Mouse (Mus musculus): ENCODE measurements at regions not wholly inside any gene's neighbourhood (a gene's known extent, or its start where the extent isn't known, plus 50 kb on each side); places are given as distances from the start of the nearest gene placed in this dataset.

DNA sequence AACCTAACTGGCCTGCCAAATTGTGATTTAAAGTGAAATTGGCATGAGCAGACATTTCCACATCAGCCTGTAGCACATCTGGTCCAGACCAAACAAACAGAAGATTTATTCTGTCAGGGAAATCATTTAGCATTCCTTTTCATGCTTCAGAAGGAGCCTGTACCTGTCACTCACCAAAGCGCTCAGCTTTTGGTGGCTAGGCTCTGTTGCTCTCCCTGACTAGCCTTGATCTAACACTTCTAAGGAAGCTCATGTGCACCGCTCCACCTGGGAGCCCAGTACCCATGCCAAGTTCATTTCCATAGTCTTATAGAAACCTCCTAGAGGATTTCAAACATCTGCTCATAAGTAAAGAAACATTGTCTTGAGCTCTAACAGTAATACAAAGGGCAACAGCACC lies 253.8 kb upstream of the Tfap2d start:
- intact Hi-C loops (cut with DNase I): no loop called here
- no peak for DNase-seq

DNA sequence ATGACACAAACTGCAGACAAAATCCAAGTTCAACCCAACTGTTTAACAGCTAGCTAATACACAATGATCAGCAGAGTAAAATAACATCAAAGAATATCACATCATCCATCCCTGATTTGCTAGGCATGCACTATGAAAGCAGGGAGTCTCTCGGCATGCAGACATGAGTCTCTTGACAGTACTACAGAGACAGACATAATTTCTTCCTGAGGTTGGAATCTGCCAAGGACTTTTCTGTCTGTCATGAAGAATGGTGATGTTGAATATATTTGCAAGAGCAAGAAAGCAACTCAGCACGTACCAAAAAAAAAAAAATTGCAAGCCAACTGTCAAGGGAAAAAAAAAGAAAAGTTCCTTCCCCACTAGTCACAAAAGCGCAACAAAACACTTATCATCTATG lies 245.4 kb upstream of the Tfap2d start:
- no peak for DNase-seq
- intact Hi-C loops (cut with DNase I): no loop called here

DNA sequence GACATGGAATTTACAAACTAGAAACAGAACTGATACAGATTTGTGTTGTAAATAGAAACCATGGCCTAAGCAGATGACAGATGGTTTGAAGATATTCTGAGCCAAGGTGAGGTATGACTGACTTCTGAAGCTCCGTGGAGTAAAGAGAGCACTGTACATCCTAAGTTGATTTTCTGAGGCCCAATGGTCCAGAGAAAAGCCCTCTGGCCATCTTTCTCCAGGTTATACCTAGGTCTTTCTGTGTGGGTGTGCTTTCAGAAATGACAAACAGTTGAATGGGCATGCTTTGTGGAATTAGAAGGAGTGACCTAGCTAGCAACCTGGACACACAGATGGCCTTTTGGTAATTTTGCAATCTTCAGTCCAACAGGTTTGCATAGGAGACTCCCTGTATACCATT lies 199.6 kb upstream of the Tfap2d start:
- intact Hi-C loops (cut with DNase I): no loop called here

DNA sequence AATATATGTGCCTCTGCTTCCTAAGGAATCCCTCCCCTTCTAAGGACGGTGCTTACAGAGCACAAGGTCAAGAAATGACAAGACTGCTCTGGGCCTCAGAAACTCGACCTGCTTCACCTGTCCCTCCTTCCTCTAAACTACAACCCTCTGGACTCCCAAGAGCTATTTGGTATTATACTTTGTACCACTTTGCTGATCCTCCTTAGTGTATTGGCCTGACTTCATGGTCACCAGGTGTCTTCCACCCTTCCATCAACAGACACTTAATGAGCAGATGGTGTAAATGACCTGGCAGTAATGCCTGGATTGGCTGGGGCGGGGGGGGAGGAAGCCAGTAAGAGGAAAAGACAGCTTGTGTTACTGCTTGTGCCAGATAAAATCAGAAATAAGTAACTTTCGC lies 199.1 kb upstream of the Tfap2d start:
- DNase-seq: no peak
- intact Hi-C loops (cut with DNase I): no loop called here

More for the DNA sequence above, 199.6 kb upstream of the Tfap2d start:
- DNase-seq: no peak

DNA sequence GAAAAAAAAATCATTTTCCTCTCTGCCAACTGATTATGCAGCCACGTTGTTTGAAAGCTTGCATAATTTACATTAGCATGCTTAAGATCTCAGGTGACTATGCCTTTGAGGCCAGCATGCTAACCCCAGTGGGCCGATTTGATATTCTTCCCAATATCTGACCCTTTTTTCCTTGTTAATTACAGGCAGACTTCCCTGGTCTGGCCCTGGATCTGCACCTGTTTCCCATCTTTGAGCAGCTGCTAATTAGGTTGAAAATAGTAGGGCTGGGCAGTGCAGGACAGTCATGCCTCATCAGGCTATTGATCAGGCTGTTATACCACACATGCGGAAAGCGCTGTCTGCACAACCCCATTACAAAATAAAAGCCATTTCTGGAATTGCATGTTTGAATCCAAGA lies 191.2 kb upstream of the Tfap2d start:
- intact Hi-C loops (cut with DNase I): no loop called here
- DNase-seq: no peak

DNA sequence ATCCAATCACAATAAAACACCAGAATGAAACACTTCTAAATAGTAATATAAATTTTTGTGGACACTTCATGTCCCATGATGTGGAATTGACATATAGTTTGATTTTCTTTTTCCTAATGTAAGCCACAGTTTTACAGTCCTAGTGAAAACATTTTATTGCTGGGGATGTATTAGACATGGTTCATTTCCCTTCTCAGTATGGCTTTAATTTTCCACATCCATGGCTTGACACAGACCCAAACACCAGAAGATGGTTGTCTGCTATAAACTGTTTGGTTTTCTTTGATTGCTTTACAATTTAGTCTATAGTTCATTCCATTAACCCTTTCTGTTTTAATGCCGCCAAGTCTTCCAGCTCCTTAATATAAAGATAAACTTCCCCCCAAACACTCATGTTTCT lies 146.5 kb upstream of the Tfap2d start:
- intact Hi-C loops (cut with DNase I): no loop called here
- no peak for DNase-seq

DNA sequence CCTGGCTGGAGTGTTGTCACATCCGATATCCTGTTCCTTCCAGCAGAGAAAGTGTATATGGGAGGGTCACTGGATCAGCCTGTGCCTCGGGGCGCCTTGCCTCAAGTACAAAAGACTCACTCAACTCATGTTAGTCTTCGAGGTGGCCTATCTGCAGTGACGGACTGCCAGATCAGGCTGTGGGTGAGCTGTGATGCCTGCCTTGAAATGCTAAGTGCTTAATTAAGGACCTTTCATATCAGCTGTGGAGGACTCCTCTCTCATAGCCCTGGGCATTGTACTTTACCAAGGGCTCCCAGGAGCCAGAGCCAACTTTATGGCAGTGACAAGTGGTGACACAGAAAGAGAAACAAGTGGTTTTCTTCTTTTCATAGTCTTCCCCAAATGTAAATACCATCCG lies 145.8 kb upstream of the Tfap2d start:
- intact Hi-C loops (cut with DNase I): no loop called here

DNA sequence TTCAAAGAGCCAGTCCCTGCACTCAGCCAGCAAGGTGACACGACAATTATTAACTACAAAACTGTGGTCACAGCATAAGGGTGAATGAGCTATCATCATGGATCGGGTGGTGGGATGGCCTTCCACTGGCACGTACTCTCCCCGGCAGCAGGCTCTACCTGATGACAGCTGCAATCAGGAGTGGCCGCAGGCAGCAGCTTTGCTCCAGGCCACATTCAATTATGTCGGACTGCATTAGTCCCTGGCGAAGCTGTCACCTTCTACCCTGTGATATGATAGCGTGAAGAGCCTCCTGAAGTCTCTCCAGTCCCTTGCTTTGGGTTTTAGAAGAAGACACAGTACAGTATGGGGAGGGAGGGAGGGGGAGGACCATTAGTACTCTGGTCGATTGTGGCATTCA lies 141.4 kb upstream of the Tfap2d start:
- peak; percentile 18 to 24 for DNase-seq
- intact Hi-C loops (cut with DNase I): no loop called here

More for the DNA sequence above, 145.8 kb upstream of the Tfap2d start:
- DNase-seq: no peak

DNA sequence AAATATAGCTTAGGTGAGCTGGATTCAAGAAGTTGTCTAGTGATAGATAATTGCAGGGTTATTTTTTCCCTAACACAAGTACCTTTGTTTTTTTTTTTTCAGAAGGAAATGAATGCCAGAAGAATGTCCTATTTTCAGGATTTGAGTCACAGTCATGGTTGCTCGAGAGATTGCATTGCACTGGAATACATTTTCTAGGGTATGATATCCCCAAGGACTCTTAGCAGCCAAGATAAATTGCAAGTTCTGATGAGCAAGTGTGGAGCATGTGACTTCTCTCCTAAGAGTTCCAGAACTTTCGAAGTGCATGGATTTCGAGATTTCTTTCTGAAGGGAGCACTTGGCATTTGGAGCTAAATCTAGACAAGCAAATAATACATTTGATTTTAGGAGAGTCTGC lies 140.9 kb upstream of the Tfap2d start:
- no peak for DNase-seq
- intact Hi-C loops (cut with DNase I): no loop called here

DNA sequence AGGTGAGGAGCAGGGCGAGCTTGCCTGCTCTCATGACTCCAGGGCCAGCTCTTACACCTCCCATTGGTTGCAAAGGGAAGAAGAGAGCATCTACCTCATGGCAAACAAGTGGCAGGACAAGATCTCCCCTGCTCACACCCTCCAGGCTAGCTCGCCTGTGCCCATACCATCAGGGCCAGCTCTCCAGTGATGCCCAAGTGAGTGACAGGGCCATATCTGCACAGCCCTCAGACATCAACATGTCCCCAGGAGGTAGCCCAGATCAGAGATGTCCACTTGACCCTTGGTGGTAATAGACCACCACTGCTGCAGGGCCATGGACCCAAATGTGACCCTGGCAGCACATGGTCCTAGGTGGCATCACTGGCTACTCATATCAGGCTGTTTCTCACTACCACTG lies 133.9 kb upstream of the Tfap2d start:
- intact Hi-C loops (cut with DNase I): no loop called here
- no peak for DNase-seq

DNA sequence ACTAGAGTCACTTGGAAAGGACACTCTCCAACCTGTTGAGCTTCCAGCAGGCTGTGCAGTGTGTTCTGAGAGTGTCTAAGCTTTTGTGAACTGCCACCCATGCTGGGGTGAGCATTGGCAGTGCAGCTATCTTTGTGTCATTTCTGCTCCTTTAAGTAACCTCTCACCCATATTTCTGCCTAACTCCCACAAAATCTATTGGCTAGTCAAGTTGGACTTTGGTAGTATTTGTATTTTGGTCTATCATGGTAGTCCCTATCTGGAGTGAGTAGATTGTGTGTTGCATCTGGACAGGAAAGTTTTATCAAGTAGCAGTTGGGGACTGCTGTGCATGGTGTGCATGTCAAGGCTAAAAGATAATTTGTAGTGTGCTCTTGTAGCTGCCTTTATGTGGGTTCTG lies 132.6 kb upstream of the Tfap2d start:
- no peak for DNase-seq
- intact Hi-C loops (cut with DNase I): no loop called here

DNA sequence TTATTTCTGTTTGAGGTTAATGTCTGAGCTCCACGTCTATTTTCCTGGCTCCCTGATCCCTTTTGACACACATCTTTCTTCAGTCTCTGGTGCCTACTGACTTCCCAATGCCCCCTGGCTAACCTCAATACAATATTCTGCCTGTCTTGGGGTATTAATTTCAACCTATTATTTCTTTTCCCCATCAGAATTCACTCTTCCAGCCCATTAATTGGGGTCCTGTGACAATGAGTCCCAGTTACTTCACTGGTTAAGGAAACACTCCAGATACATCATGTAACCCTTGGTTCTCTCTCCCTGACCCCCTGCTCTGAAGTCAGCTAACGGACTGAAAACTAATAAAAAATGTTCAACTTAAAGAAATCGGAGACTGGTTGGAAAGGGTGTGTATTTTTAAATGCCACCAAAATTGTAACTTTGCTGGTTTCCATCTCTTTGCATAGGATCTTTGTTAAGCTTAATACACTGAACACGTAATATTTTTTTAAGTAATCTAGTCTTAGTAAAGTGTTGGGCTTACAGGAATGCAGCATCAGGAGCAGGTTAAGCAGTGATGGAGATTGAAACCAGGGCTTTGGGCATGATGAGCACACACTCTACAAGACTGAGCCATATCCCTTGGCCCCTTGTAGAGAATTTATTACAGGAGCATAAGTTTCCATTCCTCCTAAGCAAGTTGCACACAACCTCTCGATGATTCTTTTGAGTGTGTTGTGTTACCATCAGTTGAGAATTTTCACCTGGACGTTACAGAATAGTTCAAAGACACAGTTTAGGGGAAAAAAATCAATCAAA lies 128.8 kb upstream of the Tfap2d start:
- no peak for DNase-seq
- intact Hi-C loops (cut with DNase I): no loop called here

DNA sequence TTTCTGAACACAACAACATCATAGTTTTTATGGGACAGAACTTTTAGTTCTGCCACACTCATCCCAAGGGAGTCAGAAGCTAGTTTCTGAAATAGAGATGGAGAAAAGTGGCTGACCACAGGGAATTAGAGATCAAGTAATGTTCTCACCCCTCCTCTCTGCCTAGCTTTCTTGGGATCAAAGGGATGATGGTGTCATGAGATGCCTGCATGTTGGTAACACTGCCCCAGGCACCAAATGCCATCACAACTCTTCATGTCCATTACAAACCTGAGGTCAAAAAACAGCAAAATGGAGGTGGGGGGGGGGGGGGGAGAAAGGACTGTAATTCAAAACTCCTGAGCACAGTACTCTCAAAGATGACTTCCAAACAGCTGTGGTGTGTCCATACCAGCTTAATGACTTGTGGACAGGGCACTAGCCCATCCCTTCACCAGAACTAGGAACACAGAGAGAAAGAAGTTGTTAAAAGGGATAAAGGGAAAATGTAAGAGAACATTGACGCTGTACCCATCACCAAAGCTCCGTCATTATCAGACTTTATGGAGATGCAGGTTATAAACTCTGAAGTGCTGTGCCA lies 127.9 kb upstream of the Tfap2d start:
- no peak for DNase-seq
- intact Hi-C loops (cut with DNase I): loop anchor here (5.0 kb wide), 1 partner anchor 563 kb away; no protein-coding TSS in a partner anchor

DNA sequence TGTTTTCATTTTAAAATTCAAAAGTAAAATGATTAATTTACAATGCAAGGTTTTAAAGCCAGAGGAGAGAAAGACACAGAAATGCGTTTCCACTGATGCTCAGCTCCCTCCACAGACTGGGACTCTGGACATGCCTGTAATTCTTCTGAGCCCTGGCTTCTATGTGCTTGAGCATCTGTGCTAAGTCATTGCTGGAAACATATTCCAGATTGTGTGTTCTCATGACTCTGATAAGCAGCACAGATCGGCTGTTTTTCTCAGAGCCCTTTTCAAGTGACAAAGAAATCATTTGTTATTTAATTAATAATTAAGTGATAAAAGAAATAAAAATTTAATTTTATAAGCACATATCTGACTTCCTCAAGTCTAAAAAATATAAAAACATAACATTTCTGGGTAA lies 127.3 kb upstream of the Tfap2d start:
- no peak for DNase-seq
- intact Hi-C loops (cut with DNase I): loop anchor here (5.0 kb wide), 1 partner anchor 563 kb away; no protein-coding TSS in a partner anchor

DNA sequence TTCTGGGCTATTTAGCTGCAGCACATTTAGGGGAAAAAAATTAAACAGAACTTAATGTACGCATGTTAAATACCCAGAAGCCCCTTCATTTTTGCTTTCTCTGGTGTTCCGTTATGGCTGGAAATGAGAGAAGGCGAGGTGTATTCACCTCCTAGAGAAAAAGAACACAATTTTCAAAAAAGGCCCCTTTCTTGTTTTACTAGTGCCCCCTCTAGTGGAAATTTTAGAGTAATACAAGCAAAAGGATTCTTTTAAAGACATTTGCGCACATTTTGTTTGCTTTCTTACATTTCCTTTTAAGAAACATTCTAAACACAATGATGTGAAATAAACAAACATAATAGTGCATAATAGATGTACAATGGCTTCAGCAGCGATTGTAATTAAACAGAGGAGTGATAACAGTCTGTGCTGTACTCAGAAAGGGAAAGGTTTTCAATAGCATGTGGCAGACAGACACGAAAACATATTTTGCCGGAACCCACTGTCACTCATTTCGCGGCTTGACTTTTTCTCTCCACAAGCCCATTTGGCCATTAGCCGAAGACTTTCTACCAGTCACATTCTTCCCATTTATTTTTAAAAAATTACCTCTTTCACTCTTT lies 126.0 kb upstream of the Tfap2d start:
- no peak for DNase-seq
- intact Hi-C loops (cut with DNase I): loop anchor here (2.0 to 5.0 kb wide), 2 partner anchors 565 to 616 kb away; no protein-coding TSS in a partner anchor

DNA sequence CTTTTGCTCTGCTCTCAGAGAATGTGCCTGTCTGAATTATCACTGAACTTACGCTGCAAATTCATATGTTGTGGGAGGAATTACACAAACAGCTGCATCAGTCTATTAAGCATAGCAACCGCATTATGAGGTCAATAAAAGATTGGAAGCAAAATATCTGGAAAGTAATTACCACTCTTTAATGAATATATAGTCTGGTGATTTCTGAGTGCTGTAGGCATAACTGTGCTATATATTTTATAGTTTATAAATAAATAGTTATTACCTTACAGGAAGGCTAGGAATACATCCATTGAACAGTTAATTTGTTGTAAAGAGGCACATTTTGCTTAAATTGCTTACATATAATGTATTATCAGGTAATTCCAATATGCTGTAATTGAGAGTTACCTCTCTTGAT lies 123.7 kb upstream of the Tfap2d start:
- no peak for DNase-seq
- intact Hi-C loops (cut with DNase I): loop anchor here (5.0 kb wide), 1 partner anchor 567 kb away; no protein-coding TSS in a partner anchor

DNA sequence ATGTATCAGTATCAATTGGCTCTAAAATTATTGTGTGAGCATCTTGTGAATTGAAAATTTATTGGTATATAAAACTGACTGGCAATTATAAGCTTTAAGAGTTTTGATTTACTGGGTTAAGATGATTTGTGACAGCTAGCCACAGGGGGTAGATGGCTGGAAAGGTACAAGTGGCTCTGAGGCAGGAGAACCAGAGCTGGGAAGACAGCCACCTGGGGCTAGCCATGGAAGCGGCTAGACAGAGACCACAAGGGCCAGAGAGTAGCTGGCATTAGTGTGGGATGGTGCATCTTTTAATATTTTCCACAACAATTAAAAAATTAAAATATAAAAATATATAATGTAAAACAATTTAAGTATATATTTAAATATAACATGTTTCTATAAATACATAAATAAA lies 86.0 kb upstream of the Tfap2d start:
- intact Hi-C loops (cut with DNase I): no loop called here
- DNase-seq: no peak
